Mouse (Mus musculus): Measurements from ENCODE around the gene Baz1b.

- no peak for TF ChIP-seq CTCF (IDR thresholded peaks at IDR 0.05; ENCODE audit: low read depth, low read length)
- no peak for TF ChIP-seq POLR2A (IDR thresholded peaks at IDR 0.05; ENCODE audit: borderline replicate concordance, low read depth, low read length)
Observed at GRCm38 (mm10) chr5:135172986-135173385, 14.1 kb upstream of the Baz1b start.

Measured in bone marrow macrophage, adult 2 months (primary cell).